Mouse (Mus musculus) lung, adult 10 weeks (tissue): ENCODE data around the gene Agtr2. TPM values are rescaled to one million over a fixed set of nuclear protein-coding genes. Genes with fewer than 3 reads are reported as not detected.

ENCODE experiments used
- polyA plus RNA-seq: library from polyadenylated mRNA; stranded (reverse); fragments of 350-450 nt; fragmentation: Illumina TruSeq; extraction: RNeasy Lipid Tissue Mini Kit (QIAGEN cat#74804); gene quantifications from one replicate; pipeline ENCODE4 v1.2.3, GENCODE M21; 2014; ENCODE audit warnings: low read depth, low replicate concordance; ENCODE audit not compliant: insufficient read depth

Agtr2 gene
- polyA plus RNA-seq = not detected

GRCm38 (mm10) chrX:21484414-21484813 is at the start of gene Agtr2:
TSS of gene Agtr2 (plus strand) at chrX:21484544.

Other genes starting within 250 kb of the Agtr2 start
- gene Slc6a14, start 230.4 kb downstream of the Agtr2 start, polyA plus RNA-seq = 25.4 TPM